Mouse (Mus musculus): ENCODE data around the gene Spred3. TPM values are rescaled to one million over a fixed set of nuclear protein-coding genes. Genes with fewer than 3 reads are reported as not detected.
"Not testable (repeated sequence)": the region's sequence is repeated elsewhere in the genome, so short reads cannot be mapped to it uniquely, and the experiment has no call there.

The Spred3 gene
- polyA plus RNA-seq, 1 experiment from 2014 or later = 4.4 TPM

- no peaks in the 10 kb centered on the region for H3K27me3 ChIP-seq
- no peak overlapping the region for H3K27ac ChIP-seq
- WGBS = 87% methylated on average over 4 of the region's 4 CpGs
Observed at GRCm38 (mm10) chr7:29144006-29144405, 26.2 kb downstream of the Spred3 start.

GRCm38 (mm10) chr7:29141416-29141815 is 28.8 kb downstream of the Spred3 start:
- Histone ChIP-seq H3K36me3 (no peaks in the 10 kb centered on the region), H3K4me1 (no peaks in the 10 kb centered on the region), H3K27me3 (no peaks in the 10 kb centered on the region), H3K4me3 (no peak overlapping the region), H3K9ac (no peak overlapping the region), H3K9me3 (no peaks in the 10 kb centered on the region), H3K4me2 (replicated peaks) (no peak overlapping the region), H3K27ac (no peak overlapping the region)
- ATAC-seq (ENCODE audit: low FRiP score, low read depth) = no peak
- 79% methylated on average over 8 of the region's 8 CpGs for WGBS

More at GRCm38 (mm10) chr7:29144006-29144405, 26.2 kb downstream of the Spred3 start:
- no peak for ATAC-seq (ENCODE audit: low FRiP score, low read depth)
- Histone ChIP-seq H3K9me3 (no peaks in the 10 kb centered on the region), H3K36me3 (no peaks in the 10 kb centered on the region), H3K9ac (no peak overlapping the region), H3K4me1 (no peaks in the 10 kb centered on the region), H3K4me3 (no peak overlapping the region), H3K4me2 (replicated peaks) (no peak overlapping the region)

GRCm38 (mm10) chr7:29139237-29139636 is 31.0 kb downstream of the Spred3 start:
- not testable (repeated sequence) for H3K27me3 ChIP-seq; H3K4me2 ChIP-seq (replicated peaks); H3K4me3 ChIP-seq; H3K36me3 ChIP-seq; H3K9ac ChIP-seq; H3K27ac ChIP-seq; H3K9me3 ChIP-seq; ATAC-seq (ENCODE audit: low FRiP score, low read depth)
- H3K4me1 ChIP-seq = peaks cover 11% of the 10 kb centered on the region
- 88% methylated on average over 3 of the region's 4 CpGs for WGBS

GRCm38 (mm10) chr7:29137429-29137828 is 32.8 kb downstream of the Spred3 start:
- Histone ChIP-seq H3K4me3 (no peak overlapping the region), H3K9ac (no peak overlapping the region), H3K4me2 (replicated peaks) (no peak overlapping the region), H3K36me3 (no peaks in the 10 kb centered on the region), H3K27ac (no peak overlapping the region), H3K4me1 (peaks cover 12% of the 10 kb centered on the region), H3K9me3 (no peaks in the 10 kb centered on the region), H3K27me3 (peaks cover 7% of the 10 kb centered on the region)
- 55% methylated on average over 16 of the region's 16 CpGs for WGBS
- ATAC-seq (ENCODE audit: low FRiP score, low read depth) = no peak

- WGBS = 2% methylated on average over 15 of the region's 20 CpGs
- ATAC-seq (ENCODE audit: low FRiP score, low read depth) = no peak
- peaks cover 12% of the 10 kb centered on the region for H3K4me1 ChIP-seq
- peak within 1 kb of the TSS; percentile 62 for H3K4me2 ChIP-seq (replicated peaks)
- no peaks in the 10 kb centered on the region for H3K36me3 ChIP-seq
- peaks cover 10% of the 10 kb centered on the region for H3K27me3 ChIP-seq
- peak within 1 kb of the TSS; percentile 34 for H3K4me3 ChIP-seq
- no peaks in the 10 kb centered on the region for H3K9me3 ChIP-seq
- no peak within 1 kb of the TSS for H3K27ac ChIP-seq
- H3K9ac ChIP-seq = peak within 1 kb of the TSS; percentile 39
Observed at GRCm38 (mm10) chr7:29134693-29135386, 35.4 kb downstream of the Spred3 start, which contains the start of gene Rasgrp4. TSS of gene Rasgrp4 (plus strand) at chr7:29134851.

- ATAC-seq (ENCODE audit: low FRiP score, low read depth) = no peak
- 5% methylated on average over 4 of the region's 4 CpGs for WGBS
- peaks cover 10% of the 10 kb centered on the region for H3K27me3 ChIP-seq
- no peaks in the 10 kb centered on the region for H3K9me3 ChIP-seq
- peak overlapping the region; percentile 39; the same call in 1 of the 2 replicates for H3K9ac ChIP-seq
- H3K27ac ChIP-seq = no peak overlapping the region
- H3K36me3 ChIP-seq = no peaks in the 10 kb centered on the region
- H3K4me3 ChIP-seq = peak overlapping the region; percentile 34
- H3K4me2 ChIP-seq (replicated peaks) = peak overlapping the region; percentile 62
- H3K4me1 ChIP-seq = peaks cover 12% of the 10 kb centered on the region
Observed at GRCm38 (mm10) chr7:29134230-29134629, 36.0 kb downstream of the Spred3 start.

- 59% methylated on average over 2 of the region's 2 CpGs for WGBS
- no peak for ATAC-seq (ENCODE audit: low FRiP score, low read depth)
- no peak overlapping the region for H3K4me2 ChIP-seq (replicated peaks)
- no peaks in the 10 kb centered on the region for H3K36me3 ChIP-seq
- peaks cover 3% of the 10 kb centered on the region; the same call in 1 of the 2 replicates for H3K27me3 ChIP-seq
- H3K9me3 ChIP-seq = no peaks in the 10 kb centered on the region
- H3K27ac ChIP-seq = no peak overlapping the region
- H3K9ac ChIP-seq = no peak overlapping the region
- H3K4me3 ChIP-seq = no peak overlapping the region
- peaks cover 9% of the 10 kb centered on the region for H3K4me1 ChIP-seq
Observed at GRCm38 (mm10) chr7:29128725-29129124, 41.5 kb downstream of the Spred3 start.

GRCm38 (mm10) chr7:29126173-29126915 is 43.9 kb downstream of the Spred3 start:
- H3K27ac ChIP-seq = no peak overlapping the region
- peaks cover 3% of the 10 kb centered on the region; the same call in 1 of the 2 replicates for H3K27me3 ChIP-seq
- H3K36me3 ChIP-seq = no peaks in the 10 kb centered on the region
- no peak overlapping the region for H3K9ac ChIP-seq
- H3K4me1 ChIP-seq = peaks cover 11% of the 10 kb centered on the region
- H3K4me2 ChIP-seq (replicated peaks) = no peak overlapping the region
- 16% methylated on average over 6 of the region's 7 CpGs for WGBS
- H3K4me3 ChIP-seq = no peak overlapping the region
- H3K9me3 ChIP-seq = no peaks in the 10 kb centered on the region
- no peak for ATAC-seq (ENCODE audit: low FRiP score, low read depth)

- Histone ChIP-seq H3K4me1 (peaks cover 11% of the 10 kb centered on the region), H3K36me3 (no peaks in the 10 kb centered on the region), H3K27ac (no peak within 1 kb of the TSS), H3K4me2 (replicated peaks) (peak within 1 kb of the TSS; percentile 86), H3K4me3 (peak within 1 kb of the TSS; percentile 51), H3K9me3 (no peaks in the 10 kb centered on the region), H3K9ac (peak within 1 kb of the TSS; percentile 70), H3K27me3 (no peaks in the 10 kb centered on the region)
- peak; percentile 72 for ATAC-seq (ENCODE audit: low FRiP score, low read depth)
- WGBS = under 1% methylated on average over 16 of the region's 16 CpGs
Observed at GRCm38 (mm10) chr7:29124970-29125369, 45.2 kb downstream of the Spred3 start, which contains the start of gene Ryr1. TSS of gene Ryr1 (minus strand) at chr7:29125179.

GRCm38 (mm10) chr7:29123531-29124358 is 46.5 kb downstream of the Spred3 start:
- H3K4me2 ChIP-seq (replicated peaks) = peak overlapping the region; percentile 86
- WGBS = 40% methylated on average over 5 of the region's 5 CpGs

GRCm38 (mm10) chr7:29122821-29123220 is 47.4 kb downstream of the Spred3 start:
- H3K9ac ChIP-seq = no peak overlapping the region
- no peak overlapping the region for H3K4me3 ChIP-seq
- no peak overlapping the region for H3K27ac ChIP-seq
- no peaks in the 10 kb centered on the region for H3K9me3 ChIP-seq
- H3K36me3 ChIP-seq = no peaks in the 10 kb centered on the region
- H3K4me1 ChIP-seq = peaks cover 11% of the 10 kb centered on the region
- H3K4me2 ChIP-seq (replicated peaks) = no peak overlapping the region
- no peaks in the 10 kb centered on the region for H3K27me3 ChIP-seq
- no peak for ATAC-seq (ENCODE audit: low FRiP score, low read depth)
- 94% methylated on average over 9 of the region's 9 CpGs for WGBS

More at GRCm38 (mm10) chr7:29123531-29124358, 46.5 kb downstream of the Spred3 start:
- Histone ChIP-seq H3K4me3 (peak overlapping the region; percentile 51), H3K27ac (no peak overlapping the region), H3K9me3 (no peaks in the 10 kb centered on the region), H3K9ac (no peak overlapping the region), H3K36me3 (no peaks in the 10 kb centered on the region), H3K4me1 (peaks cover 11% of the 10 kb centered on the region), H3K27me3 (no peaks in the 10 kb centered on the region)
- peak; percentile 85 for ATAC-seq (ENCODE audit: low FRiP score, low read depth)
